Mouse (Mus musculus) right cerebral cortex, postnatal 10 days (tissue): ENCODE measurements at regions not wholly inside any gene's neighbourhood (a gene's known extent, or its start where the extent isn't known, plus 50 kb on each side); places are given as distances from the start of the nearest gene placed in this dataset.

ENCODE experiments used
- DNase-seq, 2 experiments: peaks; one replicate each; pipeline ENCODE4 v3.0.0; 2021; ENCODE audit warnings: low spot score in 2 of 2

- no peak for DNase-seq
Measured at GRCm38 (mm10) chr3:39234921-39235320, 348.2 kb downstream of the Fat4 start.

DNA sequence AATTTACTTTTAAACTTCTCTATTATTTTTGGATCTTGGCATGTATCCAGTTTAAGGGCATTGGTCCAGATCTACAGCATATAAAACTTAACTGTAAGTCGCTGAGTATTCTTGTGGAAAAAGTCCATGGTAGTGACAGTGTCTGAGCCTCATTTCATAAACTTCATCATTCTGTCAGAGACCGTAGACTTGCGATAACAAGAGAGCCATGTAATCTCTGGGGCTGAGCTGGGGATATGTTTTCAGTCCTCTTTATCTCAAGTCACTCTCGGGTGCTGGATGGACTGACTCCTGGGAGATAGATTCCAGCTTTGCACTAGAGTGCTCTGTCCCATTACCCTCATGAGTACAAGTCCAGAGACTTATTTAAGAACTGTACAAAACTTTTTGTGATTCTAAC is 362.0 kb downstream of the Fat4 start:
- DNase-seq: no peak

GRCm38 (mm10) chr3:39249224-39249892 is 362.6 kb downstream of the Fat4 start:
- no peak for DNase-seq

GRCm38 (mm10) chr3:39253076-39253475 is 366.3 kb downstream of the Fat4 start:
- peak in 1 of 2 experiments; percentile 20 for DNase-seq

DNA sequence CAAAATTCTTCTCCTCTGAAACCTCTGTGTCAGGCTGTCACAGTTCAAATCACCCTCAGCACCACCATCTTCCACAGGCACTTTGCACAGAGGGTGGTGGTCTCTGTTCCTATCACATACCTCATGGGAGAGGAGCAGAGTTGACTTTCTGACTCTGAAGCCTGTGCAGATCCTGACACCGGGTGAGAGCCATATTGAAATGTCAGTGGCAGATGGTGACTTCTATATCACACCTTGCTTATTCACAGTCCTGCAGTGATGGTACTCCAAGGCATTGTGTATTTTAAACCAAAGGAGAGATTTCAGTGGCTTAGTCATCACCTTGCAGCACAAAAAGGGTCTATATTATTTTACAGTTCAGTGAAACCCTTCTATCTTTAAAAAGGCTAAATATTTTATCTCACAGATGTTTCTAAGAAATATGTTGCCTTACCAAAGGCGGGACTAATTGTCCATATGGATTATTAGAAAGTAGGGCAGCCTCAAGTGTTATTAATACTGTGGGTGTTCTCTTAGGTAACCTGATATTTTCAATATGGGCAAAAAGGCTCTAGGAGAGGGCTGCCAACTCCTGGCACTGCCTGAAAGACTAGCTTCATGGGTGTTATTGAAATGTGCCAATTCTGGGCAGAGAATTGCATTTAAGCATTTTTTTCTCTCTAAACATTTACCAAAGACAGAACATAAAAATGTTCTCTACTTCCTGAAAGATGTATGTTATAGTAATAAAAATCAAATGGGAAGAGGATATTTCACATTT is 378.1 kb downstream of the Fat4 start:
- no peak for DNase-seq

DNA sequence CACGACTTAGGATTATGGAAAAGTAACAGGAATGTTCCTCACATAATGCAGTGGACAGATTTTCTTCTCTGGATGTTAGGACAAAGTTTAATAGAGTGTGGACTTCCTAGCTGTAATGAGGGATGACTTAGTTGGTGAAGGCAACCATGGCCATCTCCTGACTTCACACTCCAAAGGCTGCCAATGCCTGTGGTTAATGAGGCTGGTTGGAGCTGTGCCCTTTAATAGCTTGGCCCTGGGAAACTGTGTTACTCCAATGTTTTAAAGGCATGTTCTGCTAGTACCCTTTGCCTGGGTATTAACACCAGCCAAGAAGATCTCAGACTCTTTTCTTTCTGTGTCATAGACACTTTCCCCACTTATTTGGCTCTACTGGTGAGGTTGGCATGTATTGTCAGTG is 378.9 kb downstream of the Fat4 start:
- DNase-seq: no peak

GRCm38 (mm10) chr3:39269388-39269787 is 382.6 kb downstream of the Fat4 start:
- no peak for DNase-seq

DNA sequence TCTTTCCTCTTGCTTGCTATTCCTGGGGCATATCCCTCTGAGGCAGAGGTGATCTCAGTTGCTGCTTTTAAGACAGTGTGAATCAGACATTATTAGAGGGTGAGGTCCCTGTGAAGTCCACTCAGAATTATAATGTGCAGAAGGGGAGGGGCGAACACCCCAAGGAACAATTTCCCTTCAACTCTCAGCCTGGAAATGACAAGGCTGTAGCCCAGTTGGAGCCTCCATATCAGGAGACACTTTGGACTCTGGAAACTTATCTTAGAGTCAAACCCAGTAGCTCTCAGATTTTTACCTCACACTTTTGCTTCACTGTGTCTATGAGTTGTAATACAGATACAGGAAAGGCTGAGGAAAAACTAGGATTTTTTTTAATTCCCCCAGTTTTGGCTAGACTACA is 385.9 kb downstream of the Fat4 start:
- no peak for DNase-seq

GRCm38 (mm10) chr3:39276897-39277296 is 390.2 kb downstream of the Fat4 start:
- peak in 1 of 2 experiments; percentile 20 for DNase-seq

DNA sequence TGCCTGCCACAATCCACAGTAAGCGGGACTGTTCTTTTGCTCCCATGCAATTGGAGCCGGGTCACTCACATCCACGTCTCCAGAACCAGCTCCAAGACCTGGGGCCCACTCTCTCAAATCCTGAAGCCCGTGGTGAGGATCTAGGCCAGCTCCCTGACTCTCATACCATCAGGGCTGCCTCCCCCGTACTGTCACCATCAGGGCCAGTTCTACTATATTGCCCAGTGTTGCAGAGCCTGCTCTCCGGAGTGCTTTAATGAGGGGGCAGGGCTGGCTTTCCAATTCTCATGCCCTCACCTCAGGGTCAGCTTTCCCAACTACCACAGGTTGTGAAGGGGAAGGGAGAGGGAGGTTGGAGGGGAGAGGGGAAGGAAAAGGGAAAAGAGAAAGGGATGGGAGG is 390.6 kb downstream of the Fat4 start:
- no peak for DNase-seq

DNA sequence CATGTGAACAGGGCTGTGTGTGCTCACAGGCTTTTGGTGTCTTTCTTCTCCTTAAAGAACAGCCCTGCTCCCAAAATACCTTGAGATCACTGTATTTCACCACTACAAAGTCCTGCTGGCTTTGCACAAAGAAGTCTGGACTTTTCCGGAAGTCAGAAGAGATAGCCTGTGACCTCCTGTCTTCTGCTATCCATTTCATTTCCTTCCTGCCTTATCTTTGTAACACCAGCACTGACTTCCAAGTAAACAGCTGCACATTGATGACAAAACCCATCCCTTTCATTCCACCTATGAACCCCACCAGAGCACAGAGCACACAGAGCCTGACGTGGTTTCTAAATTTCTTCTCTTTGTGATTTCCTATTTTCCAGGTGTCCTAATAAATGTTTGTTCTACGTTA is 408.5 kb downstream of the Fat4 start:
- DNase-seq: no peak

GRCm38 (mm10) chr3:39296257-39296656 is 409.5 kb downstream of the Fat4 start:
- no peak for DNase-seq

GRCm38 (mm10) chr3:39309487-39309886 is 422.7 kb downstream of the Fat4 start:
- DNase-seq: no peak

DNA sequence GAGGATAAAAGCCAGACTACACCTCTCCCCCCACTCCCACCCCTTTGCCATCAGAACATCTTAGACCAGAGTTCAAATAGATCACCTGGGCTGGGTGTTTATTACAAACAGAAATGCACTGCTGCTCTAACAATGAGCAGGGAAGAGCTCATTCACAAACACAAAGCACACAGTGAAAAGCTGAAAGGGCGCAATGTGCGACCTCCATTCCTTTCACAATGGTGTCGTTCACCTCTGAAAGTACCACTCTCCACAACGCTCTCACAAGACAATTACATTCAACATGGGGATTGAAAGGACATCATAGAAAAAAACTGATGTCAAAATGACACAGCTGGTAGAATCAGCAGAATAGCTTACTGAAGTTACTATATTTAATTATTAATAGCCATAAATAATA is 426.8 kb downstream of the Fat4 start:
- DNase-seq: no peak

- DNase-seq: no peak
Measured at GRCm38 (mm10) chr3:39320851-39321250, 434.1 kb downstream of the Fat4 start.

DNA sequence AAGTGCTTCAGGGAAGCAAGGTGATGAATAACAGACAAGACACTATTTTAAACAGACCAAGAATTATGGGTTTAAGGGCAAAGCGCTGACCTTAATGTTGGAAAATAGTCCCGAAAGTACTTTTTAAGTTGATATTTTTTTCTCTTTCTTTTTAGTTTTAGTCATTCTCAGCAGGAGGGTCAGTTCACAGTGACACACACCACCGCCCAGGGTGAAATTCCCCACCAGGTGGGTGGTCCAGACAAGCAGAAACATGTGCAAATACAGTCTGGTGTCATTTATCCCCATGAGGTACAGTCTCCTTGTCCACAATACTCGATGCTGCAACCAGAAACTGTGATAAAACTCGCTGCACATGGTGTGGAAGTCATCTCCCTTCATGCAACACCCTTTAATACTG is 435.5 kb downstream of the Fat4 start:
- DNase-seq: no peak

- no peak for DNase-seq
Measured at GRCm38 (mm10) chr3:39335612-39336230, 449.0 kb downstream of the Fat4 start.

- no peak for DNase-seq
Measured at GRCm38 (mm10) chr3:39341161-39341687, 454.5 kb downstream of the Fat4 start.

DNA sequence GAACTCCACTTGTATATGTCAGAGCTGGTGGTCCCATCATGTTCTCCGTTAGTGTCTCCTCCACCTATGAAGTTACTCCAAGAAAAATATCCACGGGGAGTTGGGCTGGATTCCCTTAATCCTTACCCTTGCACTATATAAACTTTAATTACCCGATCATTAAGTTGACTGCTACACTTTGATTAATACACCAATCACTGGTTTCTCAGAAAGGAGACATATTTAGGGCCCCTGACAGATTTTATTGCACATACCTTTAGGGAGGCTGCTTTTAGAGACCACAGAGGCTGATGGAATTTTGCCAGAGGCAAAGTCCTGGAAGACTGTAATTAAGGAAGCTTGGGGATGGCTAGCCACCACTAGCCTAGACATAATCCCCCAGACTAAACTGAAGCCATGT is 457.3 kb downstream of the Fat4 start:
- DNase-seq: no peak

GRCm38 (mm10) chr3:39347578-39347977 is 460.8 kb downstream of the Fat4 start:
- DNase-seq: no peak

GRCm38 (mm10) chr3:39357012-39357411 is 470.3 kb downstream of the Fat4 start:
- no peak for DNase-seq

GRCm38 (mm10) chr3:39360278-39360677 is 473.5 kb downstream of the Fat4 start:
- DNase-seq: peak; percentile 24 to 26

DNA sequence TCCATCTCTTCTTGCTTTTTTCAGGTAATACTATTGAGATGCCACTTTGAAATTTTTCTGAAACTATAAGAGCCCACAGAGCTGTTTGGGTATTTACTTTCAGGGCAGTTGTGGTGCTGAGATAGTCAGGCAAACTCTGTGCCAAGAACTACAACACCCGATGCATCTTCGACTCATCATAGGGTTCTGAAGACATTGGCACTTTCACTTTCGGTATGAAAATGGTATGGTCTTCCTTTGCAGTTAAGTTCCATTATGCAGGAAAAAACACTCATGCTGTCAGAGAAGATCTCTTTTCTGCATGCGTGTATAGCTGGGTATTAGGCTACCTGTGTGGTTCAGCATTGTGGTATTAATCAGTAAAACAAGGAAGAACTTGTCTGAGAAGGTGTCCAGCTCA is 484.2 kb downstream of the Fat4 start:
- DNase-seq: no peak
